Mouse (Mus musculus) neural tube, embryonic 14.5 days (tissue): ENCODE measurements around the gene Qtrt2. TPM values are rescaled to one million over a fixed set of nuclear protein-coding genes. Genes with fewer than 3 reads are reported as not detected.

Source experiments
- ATAC-seq: fragments of 200-750 bp; cut with Nextera tagmentation; 2 replicates; pipeline ENCODE4 v1.8.0; 2017; ENCODE audit warnings: low read depth, mild to moderate bottlenecking, moderate TSS enrichment, moderate library complexity
- H3K27ac ChIP-seq: fragments of 300-500 bp; sonication (generic); 2 replicates; pipeline ENCODE4 v1.5.1; 2014; ENCODE audit warnings: low read depth, mild to moderate bottlenecking, control low read depth, low read length, moderate library complexity, mixed read lengths
- H3K27me3 ChIP-seq: fragments of 300-500 bp; sonication (generic); 2 replicates; pipeline ENCODE4 v1.6.1; 2014; ENCODE audit warnings: low read length; ENCODE audit not compliant: control insufficient read depth, insufficient read depth
- H3K36me3 ChIP-seq: fragments of 300-500 bp; sonication (generic); 2 replicates; pipeline ENCODE4 v1.6.1; 2014; ENCODE audit warnings: low read length, mixed read lengths; ENCODE audit not compliant: control insufficient read depth, insufficient read depth
- H3K4me1 ChIP-seq: fragments of 300-500 bp; sonication (generic); 2 replicates; pipeline ENCODE4 v1.6.1; 2014; ENCODE audit warnings: low read length; ENCODE audit not compliant: control insufficient read depth, insufficient read depth
- H3K4me2 ChIP-seq: fragments of 300-500 bp; sonication (generic); 2 replicates; pipeline ENCODE4 v1.6.1; 2014; ENCODE audit warnings: mild to moderate bottlenecking, low read depth, low read length, control low read depth
- H3K4me3 ChIP-seq: fragments of 300-500 bp; sonication (generic); 2 replicates; pipeline ENCODE4 v1.5.1; 2014; ENCODE audit warnings: low read depth, low read length, control low read depth, mixed read lengths
- H3K9ac ChIP-seq: fragments of 300-500 bp; sonication (generic); replicated peaks from 2 replicates; pipeline ENCODE4 v1.6.1; 2014; ENCODE audit warnings: low read depth, mild to moderate bottlenecking, control low read depth, low read length, mixed read lengths
- H3K9me3 ChIP-seq: fragments of 300-500 bp; sonication (generic); 2 replicates; pipeline ENCODE4 v1.6.1; 2016; ENCODE audit warnings: low read length; ENCODE audit not compliant: control insufficient read depth
- WGBS: fragments of 180-500 bp; shearing (Covaris S2); extraction: QIAGEN DNeasy Blood & Tissue Kit; methylation state at CpG from one replicate; pipeline ENCODE4 v1.1.7; 2014; 5-methylcytosine and 5-hydroxymethylcytosine counted together
- polyA plus RNA-seq: library from polyadenylated mRNA; unstranded; fragments of >200 nt; fragmentation: Nextera tagmentation; extraction: Ambion mirVana; gene quantifications from 2 replicates; pipeline ENCODE4 v1.2.1, GENCODE M21; 2014

Qtrt2 gene
- polyA plus RNA-seq, 1 experiment from 2014 or later, result 24.8 TPM

DNA sequence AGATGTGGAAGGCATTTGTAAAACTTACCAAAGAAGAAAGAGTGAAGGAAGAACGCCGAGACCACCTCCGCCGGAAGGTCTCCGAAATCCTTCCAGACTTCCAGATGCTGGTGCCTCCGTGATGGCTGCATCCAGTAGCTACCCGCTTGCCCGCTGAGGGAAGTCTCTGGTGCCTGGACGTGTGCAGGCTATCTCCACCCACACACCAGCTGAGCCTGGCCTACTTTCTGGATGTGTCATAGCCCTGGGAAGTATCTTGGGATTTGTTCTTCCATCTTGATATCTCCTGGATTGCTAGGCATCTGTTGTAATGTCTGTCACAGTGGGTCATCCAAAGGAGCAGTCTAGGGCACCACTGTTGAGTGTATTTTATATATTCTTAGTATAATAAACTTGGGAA lies 36.7 kb upstream of the Qtrt2 start:
- Histone ChIP-seq H3K9ac (no peak overlapping the region), H3K27me3 (no peaks in the 10 kb centered on the region)

DNA sequence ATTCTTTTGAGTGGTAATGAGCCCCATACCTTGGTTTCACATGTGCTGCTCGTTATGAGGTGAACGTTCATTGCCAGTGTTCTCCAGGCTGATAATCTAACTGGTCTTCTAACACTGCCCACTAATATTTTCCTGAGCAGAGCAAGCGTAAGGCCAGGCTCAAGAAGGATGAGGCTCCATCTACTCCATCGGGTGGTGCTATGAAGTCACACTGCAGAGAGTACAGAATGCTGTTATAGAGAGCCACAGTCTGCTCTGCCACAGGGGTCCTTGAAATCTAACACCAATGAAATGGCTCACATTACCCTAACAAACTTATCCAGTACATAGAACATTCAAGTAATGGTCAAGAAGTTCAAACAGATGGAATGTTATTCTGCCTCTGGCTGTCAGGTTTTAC lies 31.4 kb upstream of the Qtrt2 start:
- Histone ChIP-seq H3K4me2 (no peak overlapping the region), H3K9me3 (no peaks in the 10 kb centered on the region), H3K36me3 (no peaks in the 10 kb centered on the region), H3K27me3 (no peaks in the 10 kb centered on the region), H3K4me3 (no peak overlapping the region), H3K9ac (no peak overlapping the region), H3K27ac (no peak overlapping the region), H3K4me1 (no peaks in the 10 kb centered on the region)
- ATAC-seq, result no peak
- 91% methylated on average over 4 of the region's 4 CpGs for WGBS

More for the DNA sequence above, 36.7 kb upstream of the Qtrt2 start:
- no peaks in the 10 kb centered on the region for H3K36me3 ChIP-seq
- no peak for ATAC-seq
- H3K27ac ChIP-seq, result no peak overlapping the region
- no peaks in the 10 kb centered on the region for H3K9me3 ChIP-seq
- H3K4me3 ChIP-seq, result no peak overlapping the region
- H3K4me1 ChIP-seq, result no peaks in the 10 kb centered on the region
- no peak overlapping the region for H3K4me2 ChIP-seq
- WGBS, result 90% methylated on average over 9 of the region's 9 CpGs

DNA sequence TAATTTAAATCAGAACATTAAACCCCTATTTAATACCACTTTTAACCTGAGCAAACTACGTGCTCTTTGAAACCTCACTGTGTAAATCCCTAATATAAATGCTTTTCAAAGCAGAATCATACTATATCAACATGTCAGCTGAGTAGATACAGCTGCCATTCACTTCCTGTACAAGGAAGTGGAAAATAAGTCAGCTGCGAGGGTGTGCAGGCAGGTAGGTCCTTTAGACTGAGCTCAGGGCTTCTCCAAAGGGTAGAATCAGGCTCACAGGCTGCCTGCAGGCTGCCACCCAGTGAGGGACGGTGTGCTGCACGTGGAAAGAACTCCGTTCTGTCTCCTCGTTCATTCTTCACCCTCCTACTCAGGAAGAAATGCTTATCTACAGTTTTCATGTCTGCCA lies 28.3 kb upstream of the Qtrt2 start:
- no peak overlapping the region for H3K27ac ChIP-seq
- no peaks in the 10 kb centered on the region for H3K27me3 ChIP-seq
- H3K4me3 ChIP-seq, result no peak overlapping the region
- no peaks in the 10 kb centered on the region for H3K36me3 ChIP-seq
- no peak for ATAC-seq
- H3K4me2 ChIP-seq, result no peak overlapping the region
- H3K9ac ChIP-seq, result no peak overlapping the region
- no peaks in the 10 kb centered on the region for H3K9me3 ChIP-seq
- H3K4me1 ChIP-seq, result no peaks in the 10 kb centered on the region
- 83% methylated on average over 6 of the region's 6 CpGs for WGBS

DNA sequence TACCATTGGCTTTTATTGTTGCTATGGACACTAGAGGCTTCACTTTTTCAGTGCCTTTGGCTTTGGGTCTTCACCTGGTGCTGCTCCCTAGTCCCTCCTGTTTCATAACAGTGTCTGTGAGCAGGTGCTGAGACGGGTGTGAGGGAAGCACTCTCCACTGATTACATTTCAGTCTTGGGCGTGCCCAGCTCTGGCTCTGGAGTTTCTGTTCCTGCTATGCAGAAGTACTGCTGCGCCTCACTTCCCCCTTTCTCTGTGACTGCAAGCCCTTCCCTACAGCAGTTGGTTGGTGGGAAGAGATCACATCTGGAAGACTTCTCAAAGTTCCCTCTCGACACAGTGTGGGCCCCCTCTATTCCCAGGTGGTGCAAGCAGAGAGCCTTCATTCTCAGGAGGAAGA lies 25.0 kb upstream of the Qtrt2 start:
- H3K9ac ChIP-seq, result no peak overlapping the region
- H3K4me3 ChIP-seq, result no peak overlapping the region
- no peak overlapping the region for H3K27ac ChIP-seq
- H3K4me1 ChIP-seq, result no peaks in the 10 kb centered on the region
- no peaks in the 10 kb centered on the region for H3K36me3 ChIP-seq
- 86% methylated on average over 4 of the region's 4 CpGs for WGBS
- no peaks in the 10 kb centered on the region for H3K9me3 ChIP-seq
- H3K27me3 ChIP-seq, result no peaks in the 10 kb centered on the region
- ATAC-seq, result no peak
- no peak overlapping the region for H3K4me2 ChIP-seq

DNA sequence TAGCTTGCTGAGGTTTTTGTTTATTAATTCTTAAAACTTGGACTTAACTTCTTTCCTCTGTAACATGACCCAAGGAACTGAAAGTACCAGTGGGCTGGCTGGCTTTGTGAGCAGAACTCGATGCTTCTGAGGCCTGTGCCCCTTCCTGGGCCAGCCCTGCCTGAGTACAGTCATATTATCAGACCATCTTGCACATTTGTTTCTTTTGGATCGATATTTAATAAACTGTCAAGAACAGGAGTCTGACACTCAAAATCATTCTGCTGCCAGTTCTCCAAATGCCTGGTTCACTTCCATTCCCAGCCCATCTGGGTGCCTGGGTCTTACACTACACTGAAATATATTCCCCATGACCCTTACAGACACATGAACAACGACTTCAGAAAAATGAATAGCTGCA lies 19.3 kb upstream of the Qtrt2 start:
- Histone ChIP-seq H3K36me3 (no peaks in the 10 kb centered on the region), H3K27ac (no peak overlapping the region), H3K4me2 (no peak overlapping the region), H3K4me3 (no peak overlapping the region), H3K27me3 (no peaks in the 10 kb centered on the region), H3K9ac (no peak overlapping the region), H3K4me1 (no peaks in the 10 kb centered on the region), H3K9me3 (no peaks in the 10 kb centered on the region)
- no peak for ATAC-seq
- WGBS, result 86% methylated on average over 3 of the region's 3 CpGs

DNA sequence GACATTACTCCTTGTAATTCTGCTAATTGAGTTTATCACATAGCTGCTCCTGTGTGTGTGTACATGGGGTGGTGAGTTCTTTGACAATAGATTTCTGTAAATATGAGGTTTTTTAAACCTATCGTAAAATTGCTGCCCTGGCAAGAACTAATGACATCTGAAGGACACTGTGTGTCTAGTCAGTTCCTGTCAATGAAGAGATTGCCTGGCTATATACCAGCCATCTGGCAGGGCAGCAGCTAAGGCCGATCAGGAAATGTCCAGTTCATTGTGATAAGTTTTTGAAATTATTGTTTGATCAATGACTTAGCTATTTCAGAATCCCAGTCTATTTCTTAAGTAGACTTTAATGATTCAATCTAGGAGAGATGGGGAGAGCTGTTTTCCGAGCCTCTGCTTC lies 18.7 kb upstream of the Qtrt2 start:
- ATAC-seq, result no peak
- H3K9me3 ChIP-seq, result no peaks in the 10 kb centered on the region

DNA sequence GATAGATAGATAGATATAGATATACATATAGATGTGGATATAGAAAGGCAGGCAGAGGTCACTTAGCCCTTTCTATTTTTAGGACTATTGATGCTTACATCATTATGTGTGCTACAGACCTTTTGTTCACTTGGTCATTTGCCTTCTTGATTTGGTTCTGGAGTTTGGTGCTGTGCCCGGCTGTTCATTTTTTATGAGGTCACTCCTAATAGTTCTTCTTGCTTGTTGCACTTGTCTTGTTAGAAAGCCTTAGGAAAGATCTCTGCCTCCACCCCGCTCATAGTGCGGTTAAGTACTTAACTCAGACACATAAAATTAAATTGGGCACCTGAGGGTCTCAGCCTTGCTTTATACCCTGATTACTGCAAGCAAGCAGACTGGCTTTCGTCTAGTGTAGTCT lies 14.2 kb upstream of the Qtrt2 start:
- Histone ChIP-seq H3K4me1 (no peaks in the 10 kb centered on the region), H3K4me2 (no peak overlapping the region), H3K9me3 (no peaks in the 10 kb centered on the region), H3K4me3 (no peak overlapping the region), H3K27me3 (no peaks in the 10 kb centered on the region), H3K9ac (no peak overlapping the region), H3K36me3 (no peaks in the 10 kb centered on the region), H3K27ac (no peak overlapping the region)
- no peak for ATAC-seq
- 66% methylated on average over 4 of the region's 4 CpGs for WGBS

More for the DNA sequence above, 18.7 kb upstream of the Qtrt2 start:
- H3K4me3 ChIP-seq, result no peak overlapping the region
- no peaks in the 10 kb centered on the region for H3K4me1 ChIP-seq
- WGBS, result 87% methylated on average over 3 of the region's 3 CpGs
- no peak overlapping the region for H3K27ac ChIP-seq
- H3K36me3 ChIP-seq, result no peaks in the 10 kb centered on the region
- no peaks in the 10 kb centered on the region for H3K27me3 ChIP-seq
- no peak overlapping the region for H3K9ac ChIP-seq
- no peak overlapping the region for H3K4me2 ChIP-seq

DNA sequence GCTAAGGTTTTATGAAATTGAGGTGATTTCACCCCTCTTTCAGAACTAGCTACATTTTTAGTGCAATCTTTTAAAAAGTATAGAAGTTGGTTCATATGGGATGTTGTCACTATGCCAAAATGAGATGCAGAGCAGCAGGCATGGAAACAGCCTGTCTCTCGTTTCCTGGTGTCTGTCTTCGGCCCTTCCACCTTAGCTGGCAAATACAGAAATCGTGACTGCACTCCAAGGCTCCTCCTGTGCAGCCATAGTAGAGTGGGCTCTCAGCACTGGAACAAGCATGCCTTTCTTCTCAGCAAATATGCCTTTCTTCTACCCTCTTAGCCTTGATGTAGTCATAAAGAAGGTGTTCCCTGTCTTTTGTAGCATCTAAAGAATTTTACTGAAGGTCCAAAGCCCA lies 9.3 kb upstream of the Qtrt2 start:
- Histone ChIP-seq H3K36me3 (no peaks in the 10 kb centered on the region), H3K9me3 (no peaks in the 10 kb centered on the region), H3K4me1 (peaks cover 5% of the 10 kb centered on the region), H3K27ac (no peak overlapping the region), H3K4me2 (no peak overlapping the region), H3K9ac (no peak overlapping the region), H3K27me3 (no peaks in the 10 kb centered on the region), H3K4me3 (no peak overlapping the region)
- WGBS, result 88% methylated on average over 3 of the region's 3 CpGs
- ATAC-seq, result no peak

DNA sequence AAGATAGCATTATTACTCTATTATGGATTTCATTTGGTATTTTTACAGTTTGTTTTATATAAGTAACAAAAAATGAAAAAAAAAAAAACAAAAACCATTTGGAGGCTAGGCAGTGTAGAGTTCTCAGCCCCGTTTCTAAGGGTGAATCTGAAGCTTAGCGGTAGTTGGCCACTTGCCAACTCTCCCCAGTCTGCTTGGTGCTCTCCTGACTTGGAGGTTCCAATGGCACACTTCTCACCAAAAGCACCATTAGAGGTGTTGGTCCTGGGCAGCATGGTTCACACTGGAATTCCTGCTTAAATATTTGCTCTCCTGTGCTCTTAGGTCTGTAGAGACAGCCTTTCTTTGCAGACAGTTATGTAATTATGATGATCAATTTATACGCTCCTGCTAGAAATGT lies 8.8 kb upstream of the Qtrt2 start:
- Histone ChIP-seq H3K9me3 (no peaks in the 10 kb centered on the region), H3K27ac (no peak overlapping the region), H3K9ac (no peak overlapping the region), H3K36me3 (no peaks in the 10 kb centered on the region), H3K4me1 (peaks cover 6% of the 10 kb centered on the region), H3K4me3 (no peak overlapping the region), H3K27me3 (no peaks in the 10 kb centered on the region), H3K4me2 (no peak overlapping the region)
- ATAC-seq, result no peak
- WGBS, result 63% methylated on average over 3 of the region's 3 CpGs

DNA sequence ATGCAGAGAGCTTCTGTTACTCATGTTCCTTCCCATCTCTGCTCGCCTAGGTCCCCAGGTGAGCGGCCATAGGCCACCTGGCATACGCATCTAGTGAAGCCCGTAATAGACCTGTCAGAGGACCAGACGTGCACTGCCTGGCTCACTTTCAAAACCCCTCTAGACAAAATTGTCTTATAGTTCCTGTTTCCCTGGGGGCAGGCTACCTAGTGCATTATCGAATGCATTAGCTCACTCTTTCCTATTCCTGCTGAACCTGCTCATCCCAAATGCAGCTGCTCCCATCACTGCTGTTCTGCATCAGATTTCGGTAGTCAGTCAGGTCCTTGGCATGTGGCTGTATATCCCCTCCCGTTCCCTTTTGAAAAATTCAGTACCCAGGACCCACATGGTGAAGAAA lies 8.2 kb upstream of the Qtrt2 start:
- no peak for ATAC-seq
- WGBS, result 75% methylated on average over 8 of the region's 8 CpGs
- H3K9ac ChIP-seq, result no peak overlapping the region
- H3K9me3 ChIP-seq, result no peaks in the 10 kb centered on the region
- peaks cover 6% of the 10 kb centered on the region for H3K4me1 ChIP-seq
- H3K36me3 ChIP-seq, result no peaks in the 10 kb centered on the region
- H3K27ac ChIP-seq, result no peak overlapping the region
- H3K27me3 ChIP-seq, result no peaks in the 10 kb centered on the region
- H3K4me2 ChIP-seq, result no peak overlapping the region
- no peak overlapping the region for H3K4me3 ChIP-seq
